Mouse (Mus musculus) left cerebral cortex, postnatal 4 days (tissue): ENCODE data around the gene Ddx27. TPM values are rescaled to one million over a fixed set of nuclear protein-coding genes. Genes with fewer than 3 reads are reported as not detected.

Experiments
- DNase-seq: peaks from one replicate; pipeline ENCODE4 v3.0.0-alpha.2; 2022
- intact Hi-C: fragments of 180-260 bp; cut with DNase I; formaldehyde crosslinking; loops from one replicate; pipeline ENCODE4 v1.15.1; 2025
- total RNA-seq, 2 experiments: library from RNA; stranded (reverse); gene quantifications; 2 replicates each; pipeline ENCODE4 v1.2.3; 2021

Gene Ddx27
- total RNA-seq, 2 experiments from 2014 or later, result 44.2 to 46.4 TPM

GRCm38 (mm10) chr2:167061381-167062034 is 46.5 kb downstream of the Ddx27 start:
- DNase-seq, result no peak
- intact Hi-C loops, result no loop called here

GRCm38 (mm10) chr2:167062497-167062911 is 47.5 kb downstream of the Ddx27 start:
- intact Hi-C loops, result no loop called here
- DNase-seq, result peak; percentile 89

DNA sequence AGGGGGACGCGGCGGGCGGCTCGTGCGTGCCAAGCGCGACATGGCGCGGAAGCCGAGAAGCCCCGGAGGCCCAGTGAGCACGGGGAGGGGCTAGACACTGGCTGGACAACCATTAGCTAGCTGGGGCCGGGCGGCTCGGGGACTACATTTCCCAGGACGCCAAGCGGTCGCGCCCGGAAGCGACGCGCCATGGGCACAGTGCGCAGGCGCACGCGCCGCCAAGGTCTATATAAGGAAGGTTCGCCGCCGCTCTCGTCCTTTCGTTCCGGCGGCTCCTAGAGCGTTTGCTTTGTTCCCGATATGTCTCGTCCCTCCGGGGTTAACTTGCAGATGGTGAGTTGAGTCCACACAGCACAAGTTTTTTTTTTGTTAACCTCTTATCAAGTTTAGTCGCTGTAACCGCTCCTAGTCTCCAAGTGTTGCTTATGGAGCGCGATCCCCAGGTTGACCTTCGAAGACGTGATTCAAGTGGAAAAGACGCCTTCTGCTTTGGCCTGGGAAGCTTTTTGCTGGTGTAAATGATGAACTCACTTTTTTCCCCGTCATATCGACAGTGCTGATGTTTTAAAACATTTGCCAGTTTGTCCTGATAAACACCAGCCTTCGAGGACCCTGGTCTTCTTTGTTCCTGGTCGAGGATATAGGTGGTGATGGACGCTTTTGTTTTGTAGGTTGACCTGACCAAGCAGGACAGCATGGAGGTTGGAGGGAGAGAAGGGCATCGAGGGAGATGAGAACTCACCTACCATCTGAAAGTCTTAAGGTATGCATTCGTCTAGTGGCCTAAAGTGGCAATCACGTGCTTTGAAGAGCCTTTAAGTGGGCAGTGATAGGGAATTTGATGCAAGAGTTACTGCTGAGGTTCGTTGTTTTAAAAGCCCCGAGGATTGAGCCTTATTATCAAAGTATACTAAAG is 48.2 kb downstream of the Ddx27 start, which contains the start of gene Znfx1:
Znfx1 (minus strand) TSS at position 51 of the 916 bp plus-strand sequence.
- peak; percentile 98 for DNase-seq
- intact Hi-C loops, result no loop called here

DNA sequence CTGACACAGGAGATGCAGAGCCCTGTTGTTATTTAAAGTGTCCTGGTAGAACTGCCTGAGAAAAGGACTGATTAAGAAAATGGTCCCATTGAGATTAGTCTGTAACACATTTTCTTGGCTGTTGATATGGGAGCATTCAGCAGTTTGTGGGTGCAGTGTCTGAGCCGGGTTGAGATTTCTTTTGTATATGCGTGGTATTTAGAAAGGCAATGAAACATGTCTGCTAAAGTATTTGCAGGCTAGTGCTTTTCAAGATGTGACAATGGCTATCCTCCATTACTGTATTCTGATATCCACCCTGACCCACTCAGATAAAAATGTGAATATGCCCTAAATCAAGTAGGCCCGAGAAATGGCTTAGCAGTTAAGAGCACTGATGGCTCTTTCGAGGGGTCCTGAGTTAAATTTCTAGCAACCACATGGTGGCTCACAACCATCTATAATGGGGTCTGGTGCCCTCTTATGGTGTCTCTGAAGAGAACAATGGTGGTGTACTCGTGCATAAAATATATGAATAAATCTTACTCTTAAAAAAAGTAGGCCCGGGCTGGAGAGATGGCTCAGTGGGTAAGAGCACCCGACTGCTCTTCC is 49.0 kb downstream of the Ddx27 start:
- DNase-seq, result no peak
- intact Hi-C loops, result no loop called here

DNA sequence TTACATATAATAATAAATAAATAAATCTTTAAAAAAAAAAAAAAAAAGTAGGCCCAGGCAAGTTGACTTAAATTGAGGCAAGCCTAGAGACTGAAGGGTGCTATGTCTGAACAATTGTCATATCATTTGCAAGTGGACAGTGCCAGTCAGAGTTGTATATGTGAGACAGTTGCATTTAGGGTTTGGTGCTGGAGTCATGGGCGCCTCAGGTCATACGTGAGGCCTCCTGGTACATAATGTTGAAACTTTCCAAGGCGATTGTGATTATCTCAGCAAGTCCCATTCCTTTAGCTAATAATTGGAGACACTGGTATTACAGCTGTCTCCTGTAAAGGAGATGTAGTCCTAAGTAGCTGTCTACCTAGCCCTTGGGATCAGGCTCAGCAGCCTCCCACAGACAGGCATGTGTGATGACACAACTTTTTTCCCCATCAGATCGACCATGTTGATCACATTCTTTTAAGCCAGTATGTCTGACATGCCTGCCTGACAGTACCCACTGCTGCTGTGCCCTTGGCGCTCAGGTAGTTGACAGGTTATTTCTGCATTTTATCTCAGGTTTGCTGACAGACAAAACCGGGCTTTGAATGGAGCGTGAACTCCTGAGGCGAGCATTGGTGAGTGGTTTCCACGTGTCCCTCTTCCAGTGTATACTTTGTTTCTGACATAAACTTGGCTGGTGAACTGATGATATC is 49.8 kb downstream of the Ddx27 start:
- DNase-seq, result no peak
- intact Hi-C loops, result no loop called here

DNA sequence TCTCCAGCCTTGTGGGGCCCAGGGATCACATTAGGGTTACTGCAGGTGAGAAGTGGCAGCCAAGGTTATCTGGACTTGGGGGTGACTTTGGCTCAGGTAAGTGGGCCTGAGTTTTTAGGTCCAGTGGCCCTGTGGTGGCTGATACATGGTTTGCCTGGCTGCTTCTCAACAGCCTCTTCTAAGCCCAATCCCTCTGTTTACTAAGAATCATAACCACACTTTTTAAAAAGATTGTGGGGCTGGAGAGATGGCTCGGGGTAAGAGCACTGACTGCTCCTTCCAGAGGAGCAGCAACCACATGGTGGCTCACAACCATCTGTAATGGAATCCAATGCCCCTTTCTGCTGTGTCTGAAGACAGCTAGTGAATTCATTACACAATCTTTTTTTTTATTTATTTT is 51.0 kb downstream of the Ddx27 start:
- intact Hi-C loops, result no loop called here
- no peak for DNase-seq

DNA sequence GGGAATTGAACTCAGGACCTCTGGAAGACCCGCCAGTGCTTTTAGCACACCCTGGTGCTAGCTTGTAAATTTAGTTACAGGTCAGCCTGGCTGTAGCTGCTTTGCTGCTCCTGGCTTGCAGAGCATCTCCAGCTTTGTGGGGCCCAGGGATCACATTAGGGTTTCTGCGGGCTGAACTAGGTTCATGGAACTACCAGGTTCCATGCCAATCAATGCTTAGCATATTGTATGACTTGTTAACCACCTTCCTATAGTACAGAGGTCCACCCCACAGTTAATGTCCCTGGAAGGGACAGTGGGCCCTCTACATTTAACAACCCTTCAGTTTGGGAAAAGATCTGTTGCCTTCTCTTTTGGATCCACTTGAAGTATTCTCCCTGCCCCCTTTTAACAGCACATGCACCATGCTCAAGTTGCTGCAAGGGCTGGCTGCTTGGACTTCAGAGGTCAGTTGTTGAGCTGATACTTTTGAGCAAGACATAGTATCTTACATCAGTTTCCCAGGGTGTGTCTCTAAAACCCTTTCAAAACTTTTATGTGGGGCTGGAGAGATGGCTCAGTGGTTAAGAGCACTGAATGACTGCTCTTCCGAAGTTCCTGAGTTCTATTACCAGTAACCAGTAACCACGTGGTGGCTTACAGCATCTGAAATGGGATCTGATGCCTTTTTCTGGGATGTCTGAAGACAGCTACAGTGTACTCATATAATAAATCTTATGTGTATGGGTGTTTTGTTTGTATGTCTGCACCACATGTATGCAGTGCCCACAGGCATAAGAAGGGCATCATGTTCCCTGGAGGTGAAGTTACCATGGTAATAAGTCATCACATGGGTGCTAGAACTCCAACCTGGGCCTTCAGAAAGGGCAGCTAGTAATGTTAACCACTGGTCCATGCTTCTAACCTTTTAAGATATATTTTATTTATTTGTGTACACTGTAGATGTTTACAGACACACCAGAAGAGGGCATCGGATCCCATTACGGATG is 51.8 kb downstream of the Ddx27 start:
- intact Hi-C loops, result no loop called here
- no peak for DNase-seq

DNA sequence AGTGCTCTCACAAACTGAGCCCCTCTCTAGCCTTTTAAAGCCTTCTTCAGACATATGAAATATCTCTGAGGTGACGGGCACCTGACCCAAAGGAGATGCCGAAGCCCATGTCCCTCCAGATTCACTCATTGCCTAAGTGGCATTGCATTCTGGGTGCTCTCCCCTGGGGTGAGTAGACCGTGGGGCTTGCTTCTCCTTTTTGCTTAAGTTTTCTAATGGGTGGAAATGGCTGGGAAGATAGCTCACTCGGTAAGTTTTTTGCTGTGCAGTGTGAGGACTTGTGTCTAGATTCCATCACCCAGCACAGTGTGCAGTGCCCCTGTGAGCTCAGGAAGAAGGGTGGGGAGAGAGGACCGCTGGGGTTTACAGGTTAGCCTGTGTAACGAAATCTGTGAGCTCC is 52.6 kb downstream of the Ddx27 start:
- no peak for DNase-seq
- intact Hi-C loops, result no loop called here

DNA sequence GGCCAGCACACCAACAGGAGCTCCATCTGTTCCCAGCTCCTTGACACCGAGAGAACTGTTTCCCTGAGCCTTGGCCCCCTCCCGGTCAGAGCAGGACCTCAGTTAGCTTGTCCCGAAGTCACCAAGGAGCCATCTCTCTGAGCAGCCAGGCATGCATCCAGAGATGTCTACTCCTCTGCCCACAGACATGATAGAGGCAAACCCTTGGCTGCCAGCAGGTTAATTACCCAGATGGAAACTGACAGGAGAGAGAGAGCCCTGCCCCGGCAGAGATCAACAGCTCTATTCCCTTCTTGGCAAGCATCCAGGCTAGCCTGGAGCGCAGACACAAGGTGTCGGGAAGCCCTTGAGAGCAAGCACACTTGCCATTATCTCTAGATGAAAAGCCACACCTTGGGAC is 55.3 kb downstream of the Ddx27 start:
- peak; percentile 46 for DNase-seq
- intact Hi-C loops, result loop anchor here (5.0 kb wide), 1 partner anchor 122 kb away; the partner anchor contains the start of gene Kcnb1

DNA sequence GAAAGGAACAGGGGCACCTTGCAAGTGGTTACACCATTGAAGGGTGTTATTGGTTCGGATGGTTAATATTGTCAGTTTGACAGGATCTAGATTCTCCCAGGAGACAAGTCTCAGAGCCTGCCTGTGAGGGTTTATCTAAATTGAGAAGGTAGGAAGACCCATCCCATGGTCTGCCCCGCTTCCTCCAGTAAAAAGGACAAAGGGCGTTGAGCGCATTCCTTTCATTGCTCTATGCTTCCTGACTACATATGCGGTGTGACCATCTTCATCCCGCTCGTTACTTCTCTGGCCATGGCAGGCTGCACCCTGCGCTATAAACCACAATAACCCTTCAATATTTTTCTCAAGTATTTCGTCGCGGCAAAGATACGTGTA is 56.3 kb downstream of the Ddx27 start:
- intact Hi-C loops, result loop anchor here (5.0 kb wide), 1 partner anchor 121 kb away; the partner anchor contains the start of gene Kcnb1
- DNase-seq, result no peak

DNA sequence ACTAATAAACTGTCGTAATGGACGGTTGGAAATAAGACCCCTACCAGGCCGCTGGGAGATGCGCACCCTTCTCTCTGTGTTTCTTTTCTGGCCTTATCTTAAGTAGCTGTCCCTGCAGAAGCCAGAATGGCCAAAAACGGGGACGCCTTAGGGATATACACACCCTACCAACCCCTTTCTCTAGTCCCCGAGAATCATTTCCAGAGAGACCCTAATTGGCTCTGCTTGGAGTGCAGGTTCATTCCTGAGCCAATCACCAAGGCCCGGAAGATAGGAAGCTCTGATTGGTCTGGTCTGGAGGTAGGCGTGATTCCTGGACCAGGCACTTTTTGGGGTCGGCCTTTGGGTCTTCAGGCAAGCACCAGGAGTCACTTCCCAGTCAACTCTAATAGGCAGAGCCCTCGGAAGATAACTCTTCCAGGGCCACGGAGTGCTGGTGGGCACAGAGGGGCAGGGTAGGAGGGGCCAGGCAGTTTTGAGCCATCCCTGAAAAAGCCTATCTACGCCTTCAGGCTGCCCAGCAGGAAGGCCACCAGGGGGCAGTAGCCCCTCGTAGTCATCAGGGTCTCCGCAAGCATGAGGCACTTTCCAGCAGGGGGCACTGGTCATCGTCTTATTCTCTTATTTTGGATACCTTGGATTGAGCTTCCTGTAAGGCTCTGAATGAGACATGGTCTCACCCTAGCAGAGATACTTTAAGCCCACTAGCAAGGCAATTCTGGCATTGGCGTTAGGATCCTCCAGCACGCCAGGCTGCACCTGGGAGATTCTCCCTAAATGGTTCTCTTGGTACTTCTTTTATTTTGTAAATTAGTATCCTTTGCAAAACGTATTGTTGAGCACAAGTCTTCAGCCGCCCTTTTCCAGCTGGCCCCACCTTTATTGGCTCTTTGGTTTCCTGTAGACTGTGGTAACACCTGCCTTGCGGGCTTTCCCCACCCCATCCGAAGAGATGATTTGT is 56.9 kb downstream of the Ddx27 start:
- DNase-seq, result peak; percentile 98
- intact Hi-C loops, result loop anchor here (1.0 to 5.0 kb wide), 2 partner anchors 120 to 147 kb away; partner anchors contain the start of gene Kcnb1

DNA sequence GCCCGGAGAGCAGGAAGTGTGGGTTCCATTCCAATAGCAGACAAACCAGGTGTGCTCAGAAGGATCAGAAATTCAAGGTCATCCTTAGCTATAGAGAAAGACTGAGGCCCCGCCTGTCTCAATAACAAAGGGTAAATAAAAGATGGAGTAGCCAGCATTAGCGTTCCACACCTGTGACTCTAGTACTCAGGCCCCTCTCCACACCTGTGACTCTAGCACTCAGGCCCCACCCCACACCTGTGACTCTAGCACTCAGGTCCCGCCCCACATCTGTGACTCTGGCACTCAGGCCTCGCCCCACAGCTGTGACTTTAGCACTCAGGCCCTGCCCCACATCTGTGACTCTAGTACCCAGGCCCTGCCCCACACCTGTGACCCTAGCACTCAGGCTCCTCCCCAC is 59.6 kb downstream of the Ddx27 start:
- intact Hi-C loops, result loop anchor here (5.0 kb wide), 1 partner anchor 118 kb away; the partner anchor contains the start of gene Kcnb1
- DNase-seq, result no peak

DNA sequence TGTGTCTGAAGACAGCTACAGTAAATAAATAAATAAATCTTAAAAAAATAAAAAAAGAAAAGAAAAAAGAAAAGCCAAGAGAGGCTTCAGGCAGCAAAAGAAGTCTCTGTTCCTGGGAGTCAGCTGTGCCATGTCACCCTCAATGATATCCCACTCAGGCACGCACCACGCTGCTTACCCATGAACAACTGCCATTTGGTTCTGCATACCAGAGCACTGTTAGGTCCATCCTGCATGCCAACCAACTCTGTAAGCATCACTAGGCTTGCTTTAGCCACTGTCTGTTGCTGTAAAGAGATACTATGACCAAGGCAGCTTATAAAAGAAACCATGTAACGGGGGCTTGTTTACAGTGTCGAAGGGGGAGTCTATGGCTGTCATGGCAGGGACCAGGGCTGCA is 61.4 kb downstream of the Ddx27 start:
- intact Hi-C loops, result no loop called here
- DNase-seq, result no peak

- no peak for DNase-seq
- intact Hi-C loops, result no loop called here
These were observed 61.8 kb downstream of the Ddx27 start for GRCm38 (mm10) chr2:167076759-167077158.

- intact Hi-C loops, result no loop called here
- no peak for DNase-seq
These were observed 62.4 kb downstream of the Ddx27 start for GRCm38 (mm10) chr2:167077199-167077962.

DNA sequence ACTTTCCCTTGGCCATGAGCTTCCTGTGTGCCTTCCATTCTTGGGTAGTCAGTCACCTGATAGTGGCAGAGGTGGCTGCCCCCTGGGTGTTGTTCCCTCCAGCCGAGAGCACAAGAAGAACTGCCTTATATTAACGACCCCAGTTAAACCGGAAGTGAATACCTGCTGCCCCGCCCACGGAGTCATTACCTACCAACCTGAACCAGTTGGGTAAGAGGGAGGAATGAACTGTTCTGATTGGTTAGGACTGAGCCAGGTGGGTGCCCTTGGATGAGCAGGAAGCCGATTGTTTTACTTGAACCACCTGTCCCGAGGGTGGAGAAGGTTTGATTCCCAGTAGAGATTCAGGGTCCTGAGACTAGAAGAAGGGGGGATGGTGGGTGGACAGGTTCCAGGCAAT is 63.5 kb downstream of the Ddx27 start:
- intact Hi-C loops, result no loop called here
- no peak for DNase-seq

- intact Hi-C loops, result no loop called here
- no peak for DNase-seq
These were observed 64.0 kb downstream of the Ddx27 start for GRCm38 (mm10) chr2:167078931-167079495.
